Mouse (Mus musculus): Measurements from ENCODE around the gene Gm26992.

GRCm38 (mm10) chrX:103427677-103428076 lies 5.9 kb downstream of the Gm26992 start:
- TF ChIP-seq CTCF (IDR thresholded peaks at IDR 0.05; ENCODE audit: insufficient read depth, low read length) (no peak), POLR2A (IDR thresholded peaks at IDR 0.05; ENCODE audit: borderline replicate concordance, extremely low read depth, low read depth, low read length) (no peak)

Data from lung, adult 2 months (tissue).